Mouse (Mus musculus) testis, adult 2 months (tissue): ENCODE measurements around the gene Tanc1.

ENCODE experiments used
- CTCF ChIP-seq: fragments of 200-500 bp; IDR thresholded peaks from 2 replicates; pipeline ENCODE4 v1.5.1; 2012; ENCODE audit warnings: low read depth, mild to moderate bottlenecking, inconsistent platforms, low read length, moderate library complexity; ENCODE audit not compliant: control insufficient read depth, insufficient read depth, insufficient replicate concordance
- POLR2A ChIP-seq: fragments of 200-500 bp; IDR thresholded peaks from 2 replicates; pipeline ENCODE4 v1.6.1; 2012; ENCODE audit warnings: low read depth, mild to moderate bottlenecking, inconsistent platforms, low read length, moderate library complexity; ENCODE audit not compliant: control insufficient read depth

- TF ChIP-seq CTCF (no peak), POLR2A (no peak)
Measured at GRCm38 (mm10) chr2:59655471-59655870, 43.6 kb downstream of the Tanc1 start.
